In the genomic region with DNA sequence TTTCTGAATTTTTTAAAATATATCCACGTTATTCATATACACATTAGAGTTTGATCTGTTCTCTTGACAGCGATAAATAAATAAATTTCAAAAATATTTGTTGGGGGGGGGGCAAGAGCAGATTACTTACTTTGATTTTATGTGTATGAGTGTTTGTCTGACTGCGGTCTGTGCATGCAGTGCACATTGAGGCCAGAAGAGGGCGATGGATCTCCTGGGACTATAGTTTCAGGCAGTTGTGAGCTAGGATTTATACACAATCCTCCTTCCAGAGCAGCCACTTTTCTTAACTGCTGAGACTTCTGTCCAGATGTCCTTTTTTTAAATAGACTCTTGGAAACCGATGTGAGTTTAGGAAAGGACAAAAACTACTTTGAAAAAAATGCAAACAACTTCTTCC, we compare ENCODE assay signal across 14 mouse cellular contexts.
DNase-seq lines count a peak whose midpoint lies in the region; ATAC-seq and TF ChIP-seq lines count a peak whose summit lies in the region.
"Had no signal": no experiment of that assay in that cellular context is flagged by ENCODE, and none has a peak within 500 bp of the region (broad histone marks: within the 10 kb centered on the region; RNA-seq: fewer than 3 reads in every experiment).

No protein-coding gene starts in this region.

- WGBS in hindbrain, postnatal 0 days = 69% methylated on average over 5 of the region's 5 CpGs
- WGBS in hindbrain, embryonic 10.5 days = 67% methylated on average over 5 of the region's 5 CpGs

- peak; percentile 48 for TF ChIP-seq CTCF in hindbrain, postnatal 0 days (IDR thresholded peaks at IDR 0.05; ENCODE audit: low read depth)

- no peak overlapping the region for H3K4me2 ChIP-seq in hindbrain, postnatal 0 days (ENCODE audit: low read depth, low read length)
- H3K4me2 ChIP-seq: limb, embryonic 13.5 days had no signal

- H3K9me3 ChIP-seq in hindbrain, postnatal 0 days (ENCODE audit: low read length) = no peaks in the 10 kb centered on the region
- H3K9me3 ChIP-seq in hindbrain, embryonic 10.5 days = no peaks in the 10 kb centered on the region
- H3K9me3 ChIP-seq: limb, embryonic 13.5 days had no signal

- no peak for DNase-seq in hindbrain, postnatal 0 days (ENCODE audit: low spot score)
- DNase-seq in hindbrain, embryonic 10.5 days (ENCODE audit: low spot score) = no peak
- DNase-seq in ovary, postnatal 14 days (ENCODE audit: low spot score) = peak; percentile 3
- no peak for DNase-seq in ovary, postnatal 36 days (ENCODE audit: low spot score)
- DNase-seq in R1 (ENCODE audit: low read depth, low spot score) = peak; percentile 54
- peak; percentile 2 for DNase-seq in mesoderm, embryonic 11.5 days (ENCODE audit: low read depth, low spot score)
- no peak for DNase-seq in spleen, adult 18-20 months
- DNase-seq: cerebellum, adult 18-20 months; heart, adult 18-20 months; lung, postnatal 36 days; thymus, postnatal 14 days had no signal

- no peak overlapping the region for H3K4me3 ChIP-seq in hindbrain, postnatal 0 days (ENCODE audit: low read length)
- no peak overlapping the region for H3K4me3 ChIP-seq in hindbrain, embryonic 10.5 days
- H3K4me3 ChIP-seq: limb, embryonic 13.5 days; myocyte had no signal

- H3K36me3 ChIP-seq in hindbrain, postnatal 0 days (ENCODE audit: insufficient read depth, low read length) = no peaks in the 10 kb centered on the region
- no peaks in the 10 kb centered on the region for H3K36me3 ChIP-seq in hindbrain, embryonic 10.5 days
- H3K36me3 ChIP-seq: limb, embryonic 13.5 days had no signal

- no peak overlapping the region for H3K27ac ChIP-seq in hindbrain, postnatal 0 days
- H3K27ac ChIP-seq in hindbrain, embryonic 10.5 days = no peak overlapping the region
- H3K27ac ChIP-seq: limb, embryonic 13.5 days had no signal

- no peaks in the 10 kb centered on the region for H3K27me3 ChIP-seq in hindbrain, postnatal 0 days (ENCODE audit: insufficient read depth, low read length)
- no peaks in the 10 kb centered on the region for H3K27me3 ChIP-seq in hindbrain, embryonic 10.5 days (ENCODE audit: insufficient read depth, poor library complexity, severe bottlenecking)
- H3K27me3 ChIP-seq: limb, embryonic 13.5 days had no signal

- H3K9ac ChIP-seq in hindbrain, postnatal 0 days (replicated peaks; ENCODE audit: low read length) = no peak overlapping the region
- H3K9ac ChIP-seq: limb, embryonic 13.5 days had no signal

- no peaks in the 10 kb centered on the region for H3K4me1 ChIP-seq in hindbrain, postnatal 0 days (ENCODE audit: insufficient read depth, low read length)
- no peaks in the 10 kb centered on the region for H3K4me1 ChIP-seq in hindbrain, embryonic 10.5 days (replicated peaks)
- H3K4me1 ChIP-seq: limb, embryonic 13.5 days had no signal

- ATAC-seq in hindbrain, postnatal 0 days = no peak
- ATAC-seq: activated CD4-positive, CD25-positive, alpha-beta regulatory T cell, adult 4 months had no signal

Comparison
In these comparisons a context has a peak if more than half of its experiments do, and no peak if none do; other contexts are left out.
1. DNase-seq: peak in ovary, postnatal 14 days (single experiment), R1 (single experiment) and mesoderm, embryonic 11.5 days (single experiment); none in hindbrain, postnatal 0 days (single experiment), hindbrain, embryonic 10.5 days (single experiment), ovary, postnatal 36 days (single experiment) and spleen, adult 18-20 months (0 of 2).